8 mouse cellular contexts compared by ENCODE assay signal in genomic region chr9:106788812-106789321, GRCm38 (mm10). TPM values are rescaled to one million over a fixed set of nuclear protein-coding genes. Genes with fewer than 3 reads are reported as not detected.
A peak's percentile ranks its signal among the peaks of the same experiment; 100 is the strongest.
DNase-seq lines count a peak whose midpoint lies in the region; ATAC-seq and TF ChIP-seq lines count a peak whose summit lies in the region.

Gene Rad54l2 (minus strand): TSS chr9:106789194.

- H3K9ac ChIP-seq in hindbrain, embryonic 16.5 days (ENCODE audit: low read depth, low read length) = peak within 1 kb of the TSS; percentile 100

- peak within 1 kb of the TSS; percentile 96 for H3K27ac ChIP-seq in gastrocnemius, adult 2 months
- H3K27ac ChIP-seq in hindbrain, embryonic 16.5 days (ENCODE audit: low read depth, low read length) = peak within 1 kb of the TSS; percentile 89

- H3K4me3 ChIP-seq in gastrocnemius, adult 2 months = peak within 1 kb of the TSS; percentile 94
- peak within 1 kb of the TSS; percentile 100 for H3K4me3 ChIP-seq in hindbrain, embryonic 16.5 days (ENCODE audit: low read length)

- peaks cover 6% of the 10 kb centered on the region for H3K4me1 ChIP-seq in hindbrain, embryonic 16.5 days (ENCODE audit: control insufficient read depth, insufficient read depth, low read depth, low read length)

- peak; percentile 91 for ATAC-seq in common myeloid progenitor, adult 5-6 weeks (replicated peaks; ENCODE audit: low read depth, poor library complexity, severe bottlenecking)
- ATAC-seq in hindbrain, embryonic 16.5 days = peak; percentile 94

- H3K27me3 ChIP-seq in hindbrain, embryonic 16.5 days (replicated peaks; ENCODE audit: control insufficient read depth, insufficient read depth, low read length) = no peaks in the 10 kb centered on the region

- no peaks in the 10 kb centered on the region for H3K36me3 ChIP-seq in hindbrain, embryonic 16.5 days (ENCODE audit: control insufficient read depth, insufficient read depth, low read length)

- peak; percentile 42 for TF ChIP-seq CTCF in gastrocnemius, adult 2 months (IDR thresholded peaks at IDR 0.05)

- H3K9me3 ChIP-seq in hindbrain, embryonic 16.5 days (ENCODE audit: control insufficient read depth, low read length) = no peaks in the 10 kb centered on the region

- intact Hi-C loops in gastrocnemius, adult 2 months (cut with DNase I) = loop anchor here (1.0 to 5.0 kb wide), 2 partner anchors 52 to 102 kb away; no protein-coding TSS in a partner anchor

- DNase-seq in ZHBTc4 (ENCODE audit: low read depth, low spot score) = peak; percentile 93
- DNase-seq in gastrocnemius, adult 2 months = peak; percentile 92
- peak; percentile 86 to 87 for DNase-seq in left cerebral cortex, adult 18-20 months (ENCODE audit: low spot score in 2 of 2)
- peak; percentile 91 for DNase-seq in lung, postnatal 4 days
- peak; percentile 91 for DNase-seq in retina, postnatal 1 day
- DNase-seq in thymus, postnatal 4 days = peak; percentile 92

- peak within 1 kb of the TSS; percentile 79 for H3K4me2 ChIP-seq in hindbrain, embryonic 16.5 days (ENCODE audit: low read length)

- WGBS in hindbrain, embryonic 16.5 days = under 1% methylated on average over 45 of the region's 49 CpGs

RNA-seq across cellular contexts. Expression of gene Rad54l2, which starts in this region (rescaled TPM):
- total RNA-seq in common myeloid progenitor, adult 5-6 weeks (2017) = 16.2 and 21.5 TPM in 2 replicates
- 1 to 10 TPM; 6.4 to 6.9 TPM for total RNA-seq in gastrocnemius, adult 2 months (2021)
- polyA plus RNA-seq in hindbrain, embryonic 16.5 days (2015; fragmentation: Nextera tagmentation; extraction: Ambion mirVana) = 4.6 and 5.3 TPM in 2 replicates
- total RNA-seq in left cerebral cortex, adult 18-20 months (2021) = 10 to 100 TPM; 15.7 to 16.6 TPM

Comparison
In these comparisons a context has a peak if more than half of its experiments do, and no peak if none do; other contexts are left out.
1. Peak in every context shown above with its lines: DNase-seq, ATAC-seq, H3K4me3 ChIP-seq and H3K27ac ChIP-seq.